8 mouse cellular contexts compared by ENCODE assay signal in the genomic region with DNA sequence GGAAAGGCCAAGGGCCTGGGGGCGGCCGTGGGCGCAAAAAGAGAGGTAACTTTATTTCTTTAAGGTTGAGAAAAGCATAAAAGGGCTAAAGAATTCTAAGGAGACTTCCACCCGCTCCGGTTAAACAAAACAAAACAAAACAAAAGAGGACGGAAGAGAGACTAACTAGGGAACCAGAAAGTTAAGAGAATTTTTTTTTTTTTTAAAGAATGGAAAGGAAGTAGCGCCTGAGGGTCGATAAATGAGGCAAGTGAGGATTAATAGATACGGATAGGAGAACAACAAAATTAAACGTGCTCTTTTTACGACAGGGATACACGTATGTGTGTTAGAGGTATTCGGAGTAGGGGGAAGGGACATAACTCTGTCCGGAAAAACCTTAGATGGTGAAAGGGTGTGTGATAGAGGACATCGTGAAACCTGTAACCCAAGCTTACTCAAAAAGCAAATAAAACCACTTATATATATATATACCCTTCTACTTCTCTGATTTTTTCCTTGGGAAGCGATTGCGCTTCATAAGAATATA. TPM values are rescaled to one million over a fixed set of nuclear protein-coding genes. Genes with fewer than 3 reads are reported as not detected.
DNase-seq lines count a peak whose midpoint lies in the region; ATAC-seq and TF ChIP-seq lines count a peak whose summit lies in the region.

No protein-coding gene starts in this region.

- no peak for TF ChIP-seq CTCF in testis, adult 2 months (IDR thresholded peaks at IDR 0.05; ENCODE audit: control insufficient read depth, insufficient read depth, insufficient replicate concordance, low read depth, low read length)
- no peak for TF ChIP-seq CTCF in embryonic fibroblast, embryonic 13.5 days (IDR thresholded peaks at IDR 0.05; ENCODE audit: borderline replicate concordance, insufficient read depth, low read length)
- TF ChIP-seq CTCF in olfactory bulb, adult 2 months (IDR thresholded peaks at IDR 0.05; ENCODE audit: insufficient read depth, low read depth, low read length) = no peak

- H3K9me3 ChIP-seq in limb, embryonic 13.5 days = no peaks in the 10 kb centered on the region

- H3K27ac ChIP-seq in testis, adult 2 months (ENCODE audit: control insufficient read depth, insufficient read depth, low read depth, low read length) = peak overlapping the region; percentile 91
- H3K27ac ChIP-seq in embryonic fibroblast, embryonic 13.5 days (ENCODE audit: insufficient read depth, low read length) = peak overlapping the region; percentile 35; the same call in 1 of the 2 replicates
- peak overlapping the region; percentile 87 for H3K27ac ChIP-seq in limb, embryonic 13.5 days
- no peak overlapping the region for H3K27ac ChIP-seq in olfactory bulb, adult 2 months (ENCODE audit: insufficient read depth, low read depth, low read length)

- 6% methylated on average over 17 of the region's 17 CpGs for WGBS in limb, embryonic 13.5 days
- WGBS in olfactory bulb, adult 2 months = 7% methylated on average over 17 of the region's 17 CpGs

- no peaks in the 10 kb centered on the region; the same call in 1 of the 2 replicates for H3K4me1 ChIP-seq in testis, adult 2 months (ENCODE audit: control insufficient read depth, insufficient read depth, low read length)
- peaks cover 3% of the 10 kb centered on the region; the same call in 1 of the 2 replicates for H3K4me1 ChIP-seq in embryonic fibroblast, embryonic 13.5 days (ENCODE audit: control insufficient read depth, insufficient read depth, low read length)
- H3K4me1 ChIP-seq in limb, embryonic 13.5 days = peaks cover 27% of the 10 kb centered on the region
- H3K4me1 ChIP-seq in olfactory bulb, adult 2 months (ENCODE audit: control insufficient read depth, insufficient read depth, low read length) = no peaks in the 10 kb centered on the region

- DNase-seq in testis, postnatal 10 days (ENCODE audit: low spot score) = no peak
- no peak for DNase-seq in ovary, postnatal 36 days (ENCODE audit: low spot score)
- DNase-seq in layer of hippocampus, postnatal 14 days (ENCODE audit: low spot score in 2 of 2) = no peak
- DNase-seq in gastrocnemius, adult 8-10 months (ENCODE audit: low spot score in 2 of 2) = no peak

- peak overlapping the region; percentile 64 for H3K4me2 ChIP-seq in limb, embryonic 13.5 days (replicated peaks)

- peak overlapping the region; percentile 95 for H3K4me3 ChIP-seq in testis, adult 2 months (ENCODE audit: control insufficient read depth, low read depth, low read length)
- H3K4me3 ChIP-seq in embryonic fibroblast, embryonic 13.5 days (ENCODE audit: insufficient read depth, low read length) = peak overlapping the region; percentile 61
- peak overlapping the region; percentile 72 for H3K4me3 ChIP-seq in limb, embryonic 13.5 days
- peak overlapping the region; percentile 65 for H3K4me3 ChIP-seq in olfactory bulb, adult 2 months (ENCODE audit: insufficient read depth, low read depth, low read length)

- ATAC-seq in limb, embryonic 13.5 days (ENCODE audit: low FRiP score, low read depth) = no peak

- no peak for TF ChIP-seq POLR2A in testis, adult 2 months (IDR thresholded peaks at IDR 0.05; ENCODE audit: control insufficient read depth, low read depth, low read length)
- no peak for TF ChIP-seq POLR2A in embryonic fibroblast, embryonic 13.5 days (IDR thresholded peaks at IDR 0.05; ENCODE audit: low read depth, low read length)
- TF ChIP-seq POLR2A in olfactory bulb, adult 2 months (IDR thresholded peaks at IDR 0.05; ENCODE audit: insufficient read depth, low read depth, low read length) = no peak

- H3K9ac ChIP-seq in limb, embryonic 13.5 days = peak overlapping the region; percentile 65

- peaks cover 5% of the 10 kb centered on the region for H3K36me3 ChIP-seq in testis, adult 2 months (ENCODE audit: control insufficient read depth, insufficient read depth, low read length)
- H3K36me3 ChIP-seq in limb, embryonic 13.5 days = peaks cover 22% of the 10 kb centered on the region

- no peaks in the 10 kb centered on the region for H3K27me3 ChIP-seq in testis, adult 2 months (ENCODE audit: control insufficient read depth, insufficient read depth, low read length)
- no peaks in the 10 kb centered on the region for H3K27me3 ChIP-seq in limb, embryonic 13.5 days

RNA-seq across cellular contexts. Expression of a gene that starts 0.4 kb away (rescaled TPM):
- 129 and 138 TPM in 2 replicates for polyA plus RNA-seq in testis, adult 2 months (2012; rRNA removed)
- polyA plus RNA-seq in embryonic fibroblast, embryonic 13.5 days (2011; ENCODE audit: insufficient read length, low read depth, missing spikeins) = 95.1 and 117 TPM in 2 replicates
- 50.8 and 53.6 TPM in 2 replicates for polyA plus RNA-seq in limb, embryonic 13.5 days (2015; fragmentation: Nextera tagmentation; extraction: Ambion mirVana)
- not detected in 2 replicates for polyA plus RNA-seq in olfactory bulb, adult 2 months (2012; ENCODE audit: insufficient read depth, insufficient read length, low replicate concordance, missing spikeins)
- total RNA-seq in layer of hippocampus, postnatal 14 days (2021) = 100 to 1,000 TPM; 134 to 142 TPM
- 10 to 100 TPM; 20.4 to 30.2 (median 24.2) TPM for total RNA-seq in gastrocnemius, adult 8-10 months (2022)

RNA-seq across cellular contexts. Expression of a gene that starts 0.5 kb away (rescaled TPM):
- 39.7 and 41.8 TPM in 2 replicates for polyA plus RNA-seq in testis, adult 2 months (2012; rRNA removed)
- 16.2 and 24.4 TPM in 2 replicates for polyA plus RNA-seq in embryonic fibroblast, embryonic 13.5 days (2011; ENCODE audit: insufficient read length, low read depth, missing spikeins)
- polyA plus RNA-seq in limb, embryonic 13.5 days (2015; fragmentation: Nextera tagmentation; extraction: Ambion mirVana) = 24.0 and 28.0 TPM in 2 replicates
- polyA plus RNA-seq in olfactory bulb, adult 2 months (2012; ENCODE audit: insufficient read depth, insufficient read length, low replicate concordance, missing spikeins) = 279 TPM in 1 of 2 replicates, not detected in the other
- 10 to 100 TPM; 15.1 to 16.1 TPM for total RNA-seq in layer of hippocampus, postnatal 14 days (2021)
- total RNA-seq in gastrocnemius, adult 8-10 months (2022) = 1 to 10 TPM; 5.2 to 5.8 (median 5.5) TPM
